Mouse (Mus musculus) c-Kit-positive CD71-positive TER-119-negative erythroid progenitor cells, embryonic 14.5 days (primary cell): ENCODE data around the gene Ric8b.

Experiments
- DNase-seq: peaks from one replicate; pipeline ENCODE4 v3.0.0-alpha.2; 2013; ENCODE audit warnings: low read depth

Ric8b gene

GRCm38 (mm10) chr10:85006573-85007310 is 89.3 kb downstream of the Ric8b start:
- peak; percentile 40 for DNase-seq

GRCm38 (mm10) chr10:85007861-85008840 is 90.7 kb downstream of the Ric8b start:
- DNase-seq = no peak

- no peak for DNase-seq
Observed at GRCm38 (mm10) chr10:85011066-85011465, 93.7 kb downstream of the Ric8b start.

GRCm38 (mm10) chr10:85013464-85013863 is 96.0 kb downstream of the Ric8b start:
- no peak for DNase-seq

- no peak for DNase-seq
Observed at GRCm38 (mm10) chr10:85013924-85014428, 96.6 kb downstream of the Ric8b start.

GRCm38 (mm10) chr10:85014456-85014976 is 97.1 kb downstream of the Ric8b start:
- no peak for DNase-seq

- no peak for DNase-seq
Observed at GRCm38 (mm10) chr10:85022647-85023312, 105.4 kb downstream of the Ric8b start.

GRCm38 (mm10) chr10:85023313-85023666 is 105.9 kb downstream of the Ric8b start:
- DNase-seq = no peak

GRCm38 (mm10) chr10:85025799-85026424 is 108.5 kb downstream of the Ric8b start:
- DNase-seq = no peak

- DNase-seq = no peak
Observed at GRCm38 (mm10) chr10:85027619-85028175, 110.3 kb downstream of the Ric8b start.

GRCm38 (mm10) chr10:85035131-85035725 is 117.8 kb downstream of the Ric8b start:
- no peak for DNase-seq

GRCm38 (mm10) chr10:85038147-85038546 is 120.7 kb downstream of the Ric8b start:
- DNase-seq = no peak

GRCm38 (mm10) chr10:85038852-85039251 is 121.4 kb downstream of the Ric8b start:
- no peak for DNase-seq

- DNase-seq = no peak
Observed at GRCm38 (mm10) chr10:85044191-85044711, 126.8 kb downstream of the Ric8b start.

- DNase-seq = peak; percentile 23
Observed at GRCm38 (mm10) chr10:85044732-85045720, 127.6 kb downstream of the Ric8b start.

GRCm38 (mm10) chr10:85046585-85046984 is 129.2 kb downstream of the Ric8b start:
- peak; percentile 23 for DNase-seq

- no peak for DNase-seq
Observed at GRCm38 (mm10) chr10:85048008-85048407, 130.6 kb downstream of the Ric8b start.

- DNase-seq = no peak
Observed at GRCm38 (mm10) chr10:85050668-85051208, 133.3 kb downstream of the Ric8b start.

- no peak for DNase-seq
Observed at GRCm38 (mm10) chr10:85052451-85052850, 135.0 kb downstream of the Ric8b start.
